Mouse (Mus musculus): Measurements from ENCODE around the gene Gm17542. TPM values are rescaled to one million over a fixed set of nuclear protein-coding genes. Genes with fewer than 3 reads are reported as not detected.

Gene Gm17542
- polyA plus RNA-seq, 1 experiment, result not detected

GRCm38 (mm10) chr10:58698955-58699354 is 19.1 kb downstream of the Gm17542 start:
- TF ChIP-seq SRF (IDR thresholded peaks at IDR 0.05; ENCODE audit: control insufficient read depth, insufficient read length, low read depth), result no peak
- no peak for TF ChIP-seq MYOD1 (IDR thresholded peaks at IDR 0.05; ENCODE audit: control insufficient read depth in 1 of 3, insufficient read length in 2 of 3, low read depth in 2 of 3)
- no peak for TF ChIP-seq POLR2AphosphoS2 (IDR thresholded peaks at IDR 0.05; ENCODE audit: insufficient read length, low read depth)
- TF ChIP-seq POLR2A (IDR thresholded peaks at IDR 0.05; ENCODE audit: insufficient read length, low read depth), result no peak
- TF ChIP-seq E2F4 (IDR thresholded peaks at IDR 0.05; ENCODE audit: insufficient read depth), result no peak
- no peak for TF ChIP-seq MYOG (IDR thresholded peaks at IDR 0.05; ENCODE audit: control insufficient read depth in 1 of 3, insufficient read depth in 1 of 3, insufficient read length in 2 of 3, low read depth in 2 of 3)
- no peak for TF ChIP-seq REST (IDR thresholded peaks at IDR 0.05; ENCODE audit: insufficient read depth, insufficient read length)
- TF ChIP-seq TCF12 (IDR thresholded peaks at IDR 0.05; ENCODE audit: insufficient read depth, poor library complexity, severe bottlenecking), result no peak
- TF ChIP-seq TCF3 (IDR thresholded peaks at IDR 0.05; ENCODE audit: insufficient read length, low read depth), result no peak
- TF ChIP-seq MAX (IDR thresholded peaks at IDR 0.05; ENCODE audit: low read depth), result no peak
- no peak for TF ChIP-seq USF1 (IDR thresholded peaks at IDR 0.05; ENCODE audit: low read depth)
- TF ChIP-seq CEBPB (IDR thresholded peaks at IDR 0.05; ENCODE audit: insufficient read depth, poor library complexity, severe bottlenecking), result no peak
- Histone ChIP-seq H3K79me2 (ENCODE audit: control insufficient read depth, insufficient read depth) (no peaks in the 10 kb centered on the region), H3K36me3 (ENCODE audit: control insufficient read depth, insufficient read depth) (no peaks in the 10 kb centered on the region), H3K4me3 (no peak overlapping the region), H3K27me3 (ENCODE audit: control insufficient read depth, insufficient read depth, insufficient read length) (no peaks in the 10 kb centered on the region), H3ac (ENCODE audit: control insufficient read depth, insufficient read length) (no peak overlapping the region), H3K4me2 (ENCODE audit: low read depth) (no peak overlapping the region)

- no peak overlapping the region for H3K4me3 ChIP-seq
- TF ChIP-seq POLR2A (IDR thresholded peaks at IDR 0.05; ENCODE audit: insufficient read length, low read depth) (no peak), CEBPB (IDR thresholded peaks at IDR 0.05; ENCODE audit: insufficient read depth, poor library complexity, severe bottlenecking) (no peak), REST (IDR thresholded peaks at IDR 0.05; ENCODE audit: insufficient read depth, insufficient read length) (no peak), MYOD1 (IDR thresholded peaks at IDR 0.05; ENCODE audit: control insufficient read depth in 1 of 3, insufficient read length in 2 of 3, low read depth in 2 of 3) (no peak), USF1 (IDR thresholded peaks at IDR 0.05; ENCODE audit: low read depth) (no peak), TCF12 (IDR thresholded peaks at IDR 0.05; ENCODE audit: insufficient read depth, poor library complexity, severe bottlenecking) (no peak), MAX (IDR thresholded peaks at IDR 0.05; ENCODE audit: low read depth) (no peak), POLR2AphosphoS2 (IDR thresholded peaks at IDR 0.05; ENCODE audit: insufficient read length, low read depth) (no peak)
- no peaks in the 10 kb centered on the region for H3K36me3 ChIP-seq (ENCODE audit: control insufficient read depth, insufficient read depth)
Measured at GRCm38 (mm10) chr10:58691051-58691450, 27.0 kb downstream of the Gm17542 start.

GRCm38 (mm10) chr10:58679298-58679697 is 38.7 kb downstream of the Gm17542 start:
- H3K79me2 ChIP-seq (ENCODE audit: control insufficient read depth, insufficient read depth), result no peaks in the 10 kb centered on the region

More at GRCm38 (mm10) chr10:58691051-58691450, 27.0 kb downstream of the Gm17542 start:
- Histone ChIP-seq H3ac (ENCODE audit: control insufficient read depth, insufficient read length) (no peak overlapping the region), H3K79me2 (ENCODE audit: control insufficient read depth, insufficient read depth) (no peaks in the 10 kb centered on the region), H3K4me2 (ENCODE audit: low read depth) (no peak overlapping the region), H3K27me3 (ENCODE audit: control insufficient read depth, insufficient read depth, insufficient read length) (no peaks in the 10 kb centered on the region)

DNA sequence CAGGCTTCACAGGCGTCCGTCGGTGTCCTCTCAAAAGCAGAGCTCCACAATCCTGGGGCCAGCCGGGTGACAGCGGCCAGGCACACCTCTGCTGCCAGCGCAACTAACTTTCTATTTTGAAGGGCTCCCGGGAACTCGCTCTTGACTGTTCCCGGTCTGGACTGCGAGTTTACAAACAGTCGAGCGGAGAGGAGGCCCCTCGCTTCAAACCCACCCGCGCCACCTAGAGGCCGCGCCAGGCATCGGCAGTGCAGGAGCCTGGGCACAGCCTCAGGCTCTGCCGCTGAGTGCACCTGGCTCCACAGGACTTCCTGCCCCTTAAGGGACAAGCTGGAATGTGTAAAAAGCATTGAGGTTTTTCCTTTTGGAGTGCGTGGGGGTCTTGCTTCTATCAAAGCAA is 42.5 kb downstream of the Gm17542 start, which contains the start of gene Edar:
TSS of gene Edar (minus strand) at position 122 of the 400 bp plus-strand sequence.
- TF ChIP-seq MYOD1 (IDR thresholded peaks at IDR 0.05; ENCODE audit: control insufficient read depth in 1 of 3, insufficient read length in 2 of 3, low read depth in 2 of 3) (no peak), TCF3 (IDR thresholded peaks at IDR 0.05; ENCODE audit: insufficient read length, low read depth) (no peak), SRF (IDR thresholded peaks at IDR 0.05; ENCODE audit: control insufficient read depth, insufficient read length, low read depth) (no peak), POLR2AphosphoS2 (IDR thresholded peaks at IDR 0.05; ENCODE audit: insufficient read length, low read depth) (no peak), REST (IDR thresholded peaks at IDR 0.05; ENCODE audit: insufficient read depth, insufficient read length) (no peak)
- H3ac ChIP-seq (ENCODE audit: control insufficient read depth, insufficient read length), result no peak within 1 kb of the TSS
- no peak within 1 kb of the TSS for H3K4me2 ChIP-seq (ENCODE audit: low read depth)
- no peak within 1 kb of the TSS for H3K4me3 ChIP-seq
- H3K79me2 ChIP-seq (ENCODE audit: control insufficient read depth, insufficient read depth), result no peaks in the 10 kb centered on the region
- no peaks in the 10 kb centered on the region for H3K36me3 ChIP-seq (ENCODE audit: control insufficient read depth, insufficient read depth)
- peaks cover 8% of the 10 kb centered on the region for H3K27me3 ChIP-seq (ENCODE audit: control insufficient read depth, insufficient read depth, insufficient read length)

More at GRCm38 (mm10) chr10:58679298-58679697, 38.7 kb downstream of the Gm17542 start:
- Histone ChIP-seq H3ac (ENCODE audit: control insufficient read depth, insufficient read length) (no peak overlapping the region), H3K27me3 (ENCODE audit: control insufficient read depth, insufficient read depth, insufficient read length) (peaks cover 8% of the 10 kb centered on the region), H3K4me3 (no peak overlapping the region), H3K36me3 (ENCODE audit: control insufficient read depth, insufficient read depth) (no peaks in the 10 kb centered on the region), H3K4me2 (ENCODE audit: low read depth) (no peak overlapping the region)
- TF ChIP-seq USF1 (IDR thresholded peaks at IDR 0.05; ENCODE audit: low read depth) (no peak), MAX (IDR thresholded peaks at IDR 0.05; ENCODE audit: low read depth) (no peak), CEBPB (IDR thresholded peaks at IDR 0.05; ENCODE audit: insufficient read depth, poor library complexity, severe bottlenecking) (no peak), E2F4 (IDR thresholded peaks at IDR 0.05; ENCODE audit: insufficient read depth) (no peak), POLR2AphosphoS2 (IDR thresholded peaks at IDR 0.05; ENCODE audit: insufficient read length, low read depth) (no peak), MYOD1 (IDR thresholded peaks at IDR 0.05; ENCODE audit: control insufficient read depth in 1 of 3, insufficient read length in 2 of 3, low read depth in 2 of 3) (no peak), MYOG (IDR thresholded peaks at IDR 0.05; ENCODE audit: control insufficient read depth in 1 of 3, insufficient read depth in 1 of 3, insufficient read length in 2 of 3, low read depth in 2 of 3) (no peak), TCF12 (IDR thresholded peaks at IDR 0.05; ENCODE audit: insufficient read depth, poor library complexity, severe bottlenecking) (no peak), SRF (IDR thresholded peaks at IDR 0.05; ENCODE audit: control insufficient read depth, insufficient read length, low read depth) (no peak), POLR2A (IDR thresholded peaks at IDR 0.05; ENCODE audit: insufficient read length, low read depth) (no peak), TCF3 (IDR thresholded peaks at IDR 0.05; ENCODE audit: insufficient read length, low read depth) (no peak), REST (IDR thresholded peaks at IDR 0.05; ENCODE audit: insufficient read depth, insufficient read length) (no peak)
